8 mouse cellular contexts compared by ENCODE assay signal in the genomic region with DNA sequence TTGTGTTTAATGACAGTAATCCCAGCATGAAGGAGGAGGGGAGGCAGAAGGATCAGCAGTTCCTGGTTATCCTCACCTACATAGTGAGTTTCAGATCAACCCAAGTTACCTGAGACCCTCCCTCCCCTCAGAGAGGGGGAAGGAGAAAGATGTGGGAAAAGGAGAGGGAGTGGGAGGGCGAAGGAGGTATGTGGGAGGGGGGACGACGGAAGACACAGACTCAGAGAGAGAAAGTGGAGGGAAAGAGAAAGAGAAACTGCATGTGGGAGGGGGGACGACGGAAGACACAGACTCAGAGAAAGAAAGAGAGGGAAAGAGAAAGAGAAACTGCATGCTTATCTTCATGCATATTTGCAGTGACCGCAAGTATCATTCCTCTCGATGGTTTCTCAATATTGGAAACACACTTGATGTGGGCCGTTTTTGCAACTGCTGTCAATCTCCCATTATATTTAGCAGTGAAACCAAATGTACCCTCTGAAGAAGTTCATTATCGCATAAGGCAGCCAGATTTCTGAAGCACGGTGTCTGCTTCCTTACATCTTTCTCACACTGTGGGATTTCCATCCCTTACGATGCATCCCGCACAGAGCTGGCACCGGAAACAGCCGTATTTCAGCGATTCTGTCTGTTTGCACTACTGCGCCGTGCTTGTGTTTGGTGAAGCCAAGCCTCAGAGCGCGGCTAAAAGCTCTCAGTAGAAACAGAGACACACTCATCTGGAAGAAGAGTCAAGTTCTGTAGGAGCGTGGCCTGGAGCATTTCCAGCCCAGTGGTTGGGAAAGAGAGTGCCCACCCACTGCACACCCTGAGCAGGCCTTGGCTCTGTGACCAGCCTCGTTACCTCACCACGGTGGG. TPM values are rescaled to one million over a fixed set of nuclear protein-coding genes. Genes with fewer than 3 reads are reported as not detected.
DNase-seq lines count a peak whose midpoint lies in the region; ATAC-seq and TF ChIP-seq lines count a peak whose summit lies in the region.
"Had no signal": no experiment of that assay in that cellular context is flagged by ENCODE, and none has a peak within 500 bp of the region (broad histone marks: within the 10 kb centered on the region; RNA-seq: fewer than 3 reads in every experiment).

No protein-coding gene starts in this region.

- peaks cover 3% of the 10 kb centered on the region; the same call in 1 of the 2 replicates for H3K4me1 ChIP-seq in kidney, embryonic 14.5 days (ENCODE audit: control insufficient read depth, insufficient read depth, low read length)
- peaks cover under 1% of the 10 kb centered on the region for H3K4me1 ChIP-seq in embryonic fibroblast, embryonic 13.5 days (ENCODE audit: control insufficient read depth, insufficient read depth, low read length)

- TF ChIP-seq POLR2A in embryonic fibroblast, embryonic 13.5 days (IDR thresholded peaks at IDR 0.05; ENCODE audit: low read depth, low read length): no peak

- H3K36me3 ChIP-seq in kidney, embryonic 14.5 days (ENCODE audit: control insufficient read depth, insufficient read depth, low read length): no peaks in the 10 kb centered on the region

- no peak overlapping the region for H3K4me3 ChIP-seq in kidney, embryonic 14.5 days (ENCODE audit: low read length)
- H3K4me3 ChIP-seq in embryonic fibroblast, embryonic 13.5 days (ENCODE audit: insufficient read depth, low read length): peak overlapping the region; percentile 17; the same call in 1 of the 2 replicates

- peak; percentile 32 for DNase-seq in kidney, postnatal 10 days
- DNase-seq in Muller cell, postnatal 12 days (ENCODE audit: inconsistent ontology term): peak; percentile 13
- DNase-seq in layer of hippocampus, postnatal 36 days: peak; percentile 32 to 43
- DNase-seq in telencephalon, adult 2 months (ENCODE audit: low read depth, low spot score): peak; percentile 23
- DNase-seq in spleen, adult 12 weeks (ENCODE audit: low spot score): no peak

- TF ChIP-seq CTCF in embryonic fibroblast, embryonic 13.5 days (IDR thresholded peaks at IDR 0.05; ENCODE audit: borderline replicate concordance, insufficient read depth, low read length): no peak

- H3K27me3 ChIP-seq in kidney, embryonic 14.5 days (ENCODE audit: control insufficient read depth, insufficient read depth, low read length): no peaks in the 10 kb centered on the region

- no peak overlapping the region for H3K27ac ChIP-seq in kidney, embryonic 14.5 days (ENCODE audit: low read depth, low read length)
- peak overlapping the region; percentile 83 for H3K27ac ChIP-seq in embryonic fibroblast, embryonic 13.5 days (ENCODE audit: insufficient read depth, low read length)
- H3K27ac ChIP-seq: macrophage had no signal

- WGBS in kidney, embryonic 14.5 days: 75% methylated on average over 22 of the region's 22 CpGs

- H3K9me3 ChIP-seq in kidney, embryonic 14.5 days (ENCODE audit: control insufficient read depth, low read length): no peaks in the 10 kb centered on the region

- no peak overlapping the region for H3K9ac ChIP-seq in kidney, embryonic 14.5 days (ENCODE audit: low read depth, low read length)

- H3K4me2 ChIP-seq in kidney, embryonic 14.5 days (replicated peaks; ENCODE audit: low read depth, low read length): no peak overlapping the region

- no peak for ATAC-seq in kidney, embryonic 14.5 days (ENCODE audit: low FRiP score, low TSS enrichment)

RNA-seq across cellular contexts. Expression of a gene that starts 58.6 kb away (rescaled TPM):
- polyA plus RNA-seq in kidney, embryonic 14.5 days (2014; fragmentation: Nextera tagmentation; extraction: Ambion mirVana): 30.1 and 36.8 TPM in 2 replicates
- polyA plus RNA-seq in embryonic fibroblast, embryonic 13.5 days (2011; ENCODE audit: insufficient read length, low read depth, missing spikeins): 209 and 224 TPM in 2 replicates
- total RNA-seq in layer of hippocampus, postnatal 36 days (2021): 10 to 100 TPM; 27.6 to 29.9 TPM
- polyA plus RNA-seq: macrophage had no signal
